In the genomic region with DNA sequence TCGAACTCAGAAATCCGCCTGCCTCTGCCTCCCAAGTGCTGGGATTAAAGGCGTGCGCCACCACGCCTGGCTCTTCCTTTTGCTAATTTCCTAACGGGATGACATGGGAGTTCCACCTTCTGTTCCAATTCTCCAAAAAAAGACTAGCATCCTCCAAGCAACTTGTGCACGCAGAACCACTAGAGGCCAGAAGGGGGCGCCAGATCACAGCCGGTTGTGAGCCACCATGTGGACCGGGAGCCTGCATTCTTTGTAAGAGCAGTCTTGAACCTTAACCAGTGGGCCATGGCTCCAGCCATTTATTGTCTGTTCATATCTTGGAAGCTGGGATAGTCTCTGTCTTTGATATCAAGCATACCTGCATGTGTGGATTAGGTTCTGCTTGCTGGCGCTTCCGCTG, we compare ENCODE assay signal across 8 mouse cellular contexts. TPM values are rescaled to one million over a fixed set of nuclear protein-coding genes. Genes with fewer than 3 reads are reported as not detected.
DNase-seq lines count a peak whose midpoint lies in the region; ATAC-seq and TF ChIP-seq lines count a peak whose summit lies in the region.

No protein-coding gene starts in this region.

- H3K27ac ChIP-seq in kidney, embryonic 15.5 days = no peak overlapping the region
- no peak overlapping the region for H3K27ac ChIP-seq in limb, embryonic 14.5 days (replicated peaks; ENCODE audit: low read depth, low read length)

- no peak for ATAC-seq in kidney, embryonic 15.5 days (replicated peaks; ENCODE audit: low FRiP score)
- ATAC-seq in limb, embryonic 14.5 days (ENCODE audit: low FRiP score, low read depth) = no peak
- no peak for ATAC-seq in activated CD4-positive, CD25-positive, alpha-beta regulatory T cell, adult 4 months

- DNase-seq in 3T3-L1 (ENCODE audit: low read depth, low spot score) = peak; percentile 79
- peak; percentile 78 for DNase-seq in c-Kit-positive CD71-negative TER-119-negative erythroid progenitor cells, embryonic 14.5 days (ENCODE audit: low read depth)
- peak; percentile 75 to 81 for DNase-seq in frontal cortex, postnatal 10 days (ENCODE audit: low spot score in 2 of 2)
- DNase-seq in limb, embryonic 14.5 days (ENCODE audit: low spot score) = peak; percentile 68
- peak; percentile 88 for DNase-seq in right cerebral cortex, postnatal 10 days (ENCODE audit: low spot score in 2 of 2)

- no peak overlapping the region for H3K4me3 ChIP-seq in E14TG2a.4 (replicated peaks; ENCODE audit: low read length)
- peak overlapping the region; percentile 36 for H3K4me3 ChIP-seq in kidney, embryonic 15.5 days (replicated peaks)
- no peak overlapping the region for H3K4me3 ChIP-seq in limb, embryonic 14.5 days (replicated peaks; ENCODE audit: low read length)

- no peak overlapping the region for H3K9ac ChIP-seq in kidney, embryonic 15.5 days
- no peak overlapping the region for H3K9ac ChIP-seq in limb, embryonic 14.5 days (ENCODE audit: low read depth, low read length, severe bottlenecking)

- TF ChIP-seq CTCF in E14TG2a.4 (conservative IDR thresholded peaks at IDR 0.05; ENCODE audit: low read length) = peak; percentile 96

- no peaks in the 10 kb centered on the region for H3K36me3 ChIP-seq in E14TG2a.4 (ENCODE audit: insufficient read depth, low read length)
- H3K36me3 ChIP-seq in kidney, embryonic 15.5 days = no peaks in the 10 kb centered on the region
- no peaks in the 10 kb centered on the region for H3K36me3 ChIP-seq in limb, embryonic 14.5 days (ENCODE audit: control insufficient read depth, insufficient read depth, low read length)

- H3K4me1 ChIP-seq in E14TG2a.4 (replicated peaks; ENCODE audit: low read depth, low read length) = peaks cover 77% of the 10 kb centered on the region
- H3K4me1 ChIP-seq in kidney, embryonic 15.5 days = peaks cover 51% of the 10 kb centered on the region
- H3K4me1 ChIP-seq in limb, embryonic 14.5 days (ENCODE audit: control insufficient read depth, insufficient read depth, low read length) = peaks cover 19% of the 10 kb centered on the region

- no peaks in the 10 kb centered on the region for H3K9me3 ChIP-seq in E14TG2a.4 (ENCODE audit: low read length)
- no peaks in the 10 kb centered on the region for H3K9me3 ChIP-seq in kidney, embryonic 15.5 days (replicated peaks)
- H3K9me3 ChIP-seq in limb, embryonic 14.5 days (ENCODE audit: control insufficient read depth, low read length) = no peaks in the 10 kb centered on the region

- 21% methylated on average over 12 of the region's 12 CpGs for WGBS in kidney, embryonic 15.5 days
- WGBS in limb, embryonic 14.5 days = 19% methylated on average over 12 of the region's 12 CpGs

- peaks cover 90% of the 10 kb centered on the region for H3K27me3 ChIP-seq in E14TG2a.4 (ENCODE audit: insufficient read depth, low read length)
- H3K27me3 ChIP-seq in kidney, embryonic 15.5 days = peaks cover 82% of the 10 kb centered on the region
- H3K27me3 ChIP-seq in limb, embryonic 14.5 days (ENCODE audit: control insufficient read depth, insufficient read depth, low read length) = peaks cover 75% of the 10 kb centered on the region

- TF ChIP-seq POLR2A in limb, embryonic 14.5 days (IDR thresholded peaks at IDR 0.05; ENCODE audit: borderline replicate concordance, extremely low read depth, insufficient read depth, insufficient read length) = no peak

- peak overlapping the region; percentile 50 for H3K4me2 ChIP-seq in kidney, embryonic 15.5 days
- H3K4me2 ChIP-seq in limb, embryonic 14.5 days (replicated peaks; ENCODE audit: low read depth, low read length, severe bottlenecking) = no peak overlapping the region

RNA-seq across cellular contexts. Expression of a gene that starts 1.5 kb away (rescaled TPM):
- polyA plus RNA-seq in kidney, embryonic 15.5 days (2015; fragmentation: Nextera tagmentation; extraction: Ambion mirVana) = 43.7 and 43.9 TPM in 2 replicates
- polyA plus RNA-seq in limb, embryonic 14.5 days (2012; rRNA removed) = 1.4 and 1.7 TPM in 2 replicates
- 0.55 and 0.97 TPM in 2 replicates for polyA plus RNA-seq in limb, embryonic 14.5 days (2014; fragmentation: Nextera tagmentation; extraction: Ambion mirVana)
- polyA plus RNA-seq in activated CD4-positive, CD25-positive, alpha-beta regulatory T cell, adult 4 months (2017; shearing (Covaris generic)) = not detected

Comparison
In these comparisons a context has a peak if more than half of its experiments do, and no peak if none do; other contexts are left out.
1. RNA of a gene that starts 1.5 kb away (polyA plus RNA-seq): 43.7 to 43.9 TPM in kidney, embryonic 15.5 days; 0.55 to 1.7 TPM in limb, embryonic 14.5 days and not detected in activated CD4-positive, CD25-positive, alpha-beta regulatory T cell, adult 4 months; every median in the first group is over 10 times any median in the second.
2. Peak in every context shown above with its lines, with median percentiles within 50 percentile points of each other: DNase-seq.